Mouse (Mus musculus) hindlimb bud, embryonic 11.5 days (tissue): ENCODE data around the gene Efna5.
A peak's percentile ranks its signal among the peaks of the same experiment; 100 is the strongest.

Experiments used
- DNase-seq: peaks from one replicate; pipeline ENCODE4 v3.0.0-alpha.2; 2012; ENCODE audit warnings: low read depth, low spot score; ENCODE audit errors: extremely low spot score

Efna5 gene

DNA sequence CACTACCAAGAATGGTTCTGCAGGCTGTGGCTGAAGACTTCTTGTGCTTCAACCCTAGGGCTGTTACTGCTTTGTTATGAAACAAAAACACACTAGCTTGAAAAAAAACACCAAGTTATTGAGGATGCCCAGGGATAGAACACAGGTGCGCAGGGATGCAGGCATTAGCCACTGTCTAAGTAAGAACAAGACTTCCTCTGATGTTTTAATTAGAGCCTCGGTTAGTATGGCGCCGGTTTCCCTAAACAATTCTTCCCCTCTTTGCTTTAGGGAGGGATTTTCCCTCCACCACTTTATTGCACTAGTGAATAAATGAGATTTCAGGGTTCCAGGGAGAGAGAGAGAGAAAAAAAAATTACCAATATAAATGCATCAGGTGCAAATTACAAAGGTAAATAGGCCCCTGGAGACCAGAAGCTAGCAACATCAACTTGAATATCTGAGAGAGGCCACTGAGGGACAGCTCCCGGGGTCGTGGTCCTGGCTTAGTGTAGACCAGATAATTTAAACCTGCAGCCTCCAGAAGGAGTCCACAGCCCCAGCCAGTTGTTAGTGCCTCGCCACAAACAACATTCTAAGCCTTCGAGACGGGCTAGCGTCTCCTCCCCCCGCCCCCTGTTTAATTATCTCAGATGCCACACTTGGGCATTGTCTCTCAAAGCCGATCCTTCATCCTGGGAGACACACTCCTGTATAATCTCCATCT lies 163.5 kb downstream of the Efna5 start:
- DNase-seq = no peak

DNA sequence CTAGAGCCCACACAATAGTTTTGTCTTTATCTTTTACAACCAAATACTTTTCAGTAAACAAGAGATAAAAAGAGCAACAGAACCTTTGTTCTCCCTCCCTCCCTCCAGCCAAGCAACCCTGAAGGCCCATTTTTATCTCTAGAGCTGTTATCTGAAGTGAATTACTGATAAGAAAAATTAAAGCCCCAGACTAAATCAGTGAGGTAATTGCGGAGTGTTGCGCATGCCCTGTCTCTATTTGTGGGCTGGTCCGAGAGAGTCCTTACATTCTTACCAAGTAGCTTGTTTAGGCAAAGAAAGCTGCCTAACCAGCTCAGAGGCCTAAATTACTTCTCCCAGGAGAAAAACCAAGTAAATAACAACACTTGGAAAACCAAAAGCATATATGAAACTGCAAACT lies 167.7 kb downstream of the Efna5 start:
- no peak for DNase-seq

DNA sequence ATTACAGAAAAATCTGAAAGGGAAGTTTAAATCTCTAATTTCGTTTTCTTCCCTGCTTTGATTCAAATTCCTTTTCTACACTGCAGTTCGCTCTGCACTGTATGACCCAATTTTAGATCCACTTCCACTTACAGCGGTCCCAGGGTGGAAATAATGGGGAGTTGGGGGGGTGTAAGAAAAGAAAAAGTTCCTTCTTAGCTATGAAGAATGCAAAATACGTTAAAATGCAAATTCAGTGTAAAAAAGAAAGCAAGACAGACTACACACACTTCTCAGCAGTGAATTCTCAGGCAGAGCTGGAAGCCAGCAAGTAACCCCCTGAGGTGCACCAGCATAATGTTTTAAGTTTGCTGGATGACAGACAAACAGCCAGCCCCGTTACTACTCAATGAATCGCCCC lies 174.7 kb downstream of the Efna5 start:
- DNase-seq = no peak

DNA sequence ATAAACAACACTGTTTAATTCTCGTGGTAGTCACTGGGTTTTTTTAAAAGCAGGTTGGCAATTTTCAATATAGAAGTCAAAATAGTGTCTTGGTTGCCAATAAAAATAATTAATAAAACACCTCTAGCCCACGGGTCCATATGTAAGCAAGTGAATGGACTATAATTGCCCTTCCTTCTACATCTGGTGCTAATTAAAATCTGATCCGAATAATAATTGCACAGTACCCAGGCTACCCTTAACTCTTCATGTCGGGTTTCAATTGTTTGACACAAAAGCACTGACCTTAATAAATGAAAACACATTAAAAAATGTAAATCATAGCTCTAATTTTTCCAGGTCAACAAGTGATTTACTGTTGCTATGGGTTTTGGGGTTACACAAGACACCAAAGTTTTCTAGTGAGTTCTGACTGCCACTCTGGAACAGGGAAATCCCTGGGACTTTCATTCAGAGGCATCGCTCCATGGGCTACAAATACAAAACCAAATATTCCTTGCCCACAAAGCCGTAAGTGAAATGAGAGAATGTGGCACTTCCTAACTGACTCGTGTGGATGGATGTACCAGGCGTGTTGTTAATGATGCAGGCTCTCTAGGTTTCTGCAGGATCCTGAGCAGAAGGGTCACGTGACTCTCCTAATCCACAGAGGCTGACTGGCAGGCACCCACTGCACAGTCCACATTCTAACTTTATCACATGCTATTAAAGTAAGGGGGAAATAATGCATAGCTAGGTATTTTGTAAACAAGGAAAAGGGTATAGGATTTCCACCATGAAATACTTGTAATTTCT lies 178.9 kb downstream of the Efna5 start:
- peak; percentile 68 for DNase-seq

DNA sequence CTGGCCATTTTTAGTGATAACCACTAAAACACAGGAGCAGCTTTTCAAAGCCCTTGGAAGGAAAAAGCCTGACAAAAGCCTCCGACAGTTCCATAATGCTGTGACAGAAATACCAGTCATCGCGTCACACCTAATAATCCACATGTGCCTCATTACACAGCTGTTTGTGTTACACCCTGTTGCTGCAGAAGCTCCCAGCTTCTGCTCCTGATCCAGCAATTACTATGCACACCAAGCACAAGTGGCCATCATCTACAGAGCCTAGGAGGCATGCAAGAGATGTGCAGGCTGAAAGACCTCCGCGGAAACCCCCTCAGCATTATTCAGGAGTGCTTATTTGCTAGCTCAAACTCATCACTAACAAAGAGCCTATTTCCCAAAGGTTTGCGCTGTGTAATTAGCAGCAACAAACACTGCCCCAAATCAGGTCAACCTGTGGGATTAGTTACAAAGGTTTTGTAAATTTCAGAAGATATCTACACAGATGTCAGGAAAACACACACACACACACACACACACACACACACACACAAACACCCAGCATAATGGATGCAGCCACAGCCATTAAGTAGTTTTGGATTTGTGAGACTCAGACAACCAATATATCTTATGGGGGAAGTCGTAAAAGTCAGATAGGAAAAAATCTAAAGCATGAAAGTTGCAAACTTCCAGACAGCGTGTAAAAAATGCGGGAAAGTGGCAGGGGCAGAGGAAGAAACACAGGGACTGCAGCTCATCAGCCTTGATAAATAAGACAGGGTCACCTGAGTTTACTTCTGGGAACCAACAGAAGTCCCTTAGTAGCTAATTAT lies 180.1 kb downstream of the Efna5 start:
- DNase-seq = peak; percentile 82

DNA sequence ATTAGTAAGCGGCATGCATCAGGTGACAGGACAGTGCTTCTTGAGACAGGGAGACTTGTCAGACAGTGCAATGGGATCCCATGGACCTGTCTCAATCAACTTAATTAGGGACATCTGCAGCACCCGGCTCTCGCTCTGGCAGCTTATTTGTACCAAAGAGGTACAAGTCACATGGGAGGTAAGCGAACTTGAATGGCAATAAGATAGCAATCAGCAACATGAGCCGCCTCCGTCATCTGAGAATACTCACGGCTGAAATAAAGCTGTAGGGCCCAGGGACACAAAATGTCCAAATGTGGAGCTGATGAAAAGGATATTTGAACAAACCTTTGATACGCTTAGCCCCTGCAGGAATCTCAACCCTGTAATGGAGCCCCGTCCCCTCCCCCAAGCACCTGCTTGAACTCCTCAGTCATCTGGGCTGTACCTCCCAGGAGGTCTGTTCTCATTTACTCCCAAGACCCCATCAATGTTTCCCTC lies 186.1 kb downstream of the Efna5 start:
- no peak for DNase-seq

DNA sequence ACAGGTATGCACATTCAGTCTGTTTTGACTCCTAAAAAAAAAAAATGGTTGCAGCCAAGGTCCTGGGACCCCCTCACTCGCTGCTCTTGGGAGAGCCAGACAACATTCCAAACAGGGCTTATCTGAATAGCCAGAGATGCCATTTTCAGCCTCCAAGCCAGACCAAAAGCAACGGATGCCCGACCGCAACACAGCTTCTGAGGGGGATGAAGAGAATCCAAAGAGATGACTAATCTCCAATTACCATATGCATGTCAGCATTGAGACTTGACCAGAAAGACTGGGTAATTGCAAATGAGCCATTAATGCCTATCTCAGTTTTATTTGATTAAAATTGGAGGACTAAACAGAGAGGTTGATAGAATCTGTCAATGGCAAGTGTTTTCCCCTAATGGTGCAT lies 188.9 kb downstream of the Efna5 start:
- DNase-seq = no peak

DNA sequence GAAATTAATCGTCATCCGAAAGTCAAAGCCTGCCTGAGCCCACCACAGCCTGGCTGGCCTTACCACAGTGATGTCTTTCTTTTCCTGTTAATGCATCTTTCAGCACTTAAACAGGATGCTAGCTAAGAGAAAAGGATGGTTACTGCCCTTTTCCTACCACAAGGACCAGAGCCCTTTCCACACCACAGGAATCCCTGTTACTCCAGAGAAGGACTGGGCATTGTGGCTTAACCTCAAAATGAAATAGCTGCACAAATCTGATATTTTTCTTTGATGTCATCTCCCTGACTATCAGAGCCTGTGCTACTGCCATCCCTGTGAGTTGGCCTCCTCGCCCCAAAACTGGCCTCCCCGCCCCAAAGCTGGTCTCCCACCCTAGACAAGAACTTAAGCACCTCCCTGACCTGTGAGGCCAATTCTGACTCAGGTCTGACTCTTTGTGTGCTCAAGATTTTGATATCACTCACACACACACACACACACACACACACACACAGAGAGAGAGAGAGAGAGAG lies 189.9 kb downstream of the Efna5 start:
- DNase-seq = no peak

DNA sequence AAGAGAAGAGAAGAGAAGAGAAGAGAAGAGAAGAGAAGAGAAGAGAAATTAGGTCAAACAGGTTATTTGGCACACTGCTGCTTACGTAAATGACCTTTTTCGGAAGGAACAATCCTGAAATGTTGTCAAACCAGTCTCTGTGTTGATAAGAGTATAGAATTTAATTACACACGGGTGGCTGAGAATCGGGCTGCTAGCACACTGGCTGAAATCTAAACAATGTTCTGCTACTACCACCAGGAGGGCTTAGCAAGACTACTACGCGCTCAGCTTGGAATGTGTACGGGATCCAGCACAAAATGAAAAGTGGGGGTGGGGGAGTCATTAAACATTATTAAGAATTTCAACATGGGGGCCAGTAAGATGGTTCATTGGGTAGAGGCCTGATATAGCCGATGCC lies 190.9 kb downstream of the Efna5 start:
- no peak for DNase-seq

DNA sequence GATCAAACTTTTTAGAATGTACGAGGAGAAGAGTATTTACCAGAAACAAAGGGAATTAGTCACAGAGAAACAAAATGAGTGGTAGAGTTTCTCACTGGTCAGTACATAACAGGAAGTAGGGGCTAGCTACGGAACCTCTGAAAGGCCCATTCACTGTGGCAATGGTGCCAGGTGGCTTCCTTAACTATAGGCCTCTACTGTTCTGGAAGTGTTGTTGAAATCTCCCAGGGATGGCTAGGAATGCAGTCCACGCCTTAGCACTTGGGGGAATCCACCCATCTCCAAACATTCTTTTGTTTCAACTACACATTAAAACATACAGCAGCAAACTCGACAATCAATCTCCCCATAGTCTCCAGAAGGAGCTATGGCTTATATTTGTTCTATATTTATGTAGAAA lies 191.5 kb downstream of the Efna5 start:
- DNase-seq = no peak

DNA sequence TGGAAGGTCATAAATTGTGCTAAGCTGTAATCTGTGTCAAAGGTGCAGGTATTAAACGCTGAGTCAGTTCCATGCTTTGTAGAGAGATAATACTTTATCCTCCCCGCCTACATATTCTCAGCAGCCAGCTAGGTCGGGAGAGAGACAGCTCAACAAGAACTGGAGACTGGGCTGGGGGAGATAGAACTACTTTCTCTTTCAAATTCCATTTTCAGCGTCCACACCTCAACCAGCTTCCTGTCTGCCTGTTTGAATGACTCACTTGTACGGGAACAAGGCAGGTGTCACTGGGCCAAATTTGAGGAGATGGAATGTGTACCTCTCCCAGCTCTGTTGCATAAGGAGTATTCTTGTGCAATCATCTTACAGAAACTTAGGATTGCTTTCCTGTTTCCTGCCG lies 193.7 kb downstream of the Efna5 start:
- no peak for DNase-seq

DNA sequence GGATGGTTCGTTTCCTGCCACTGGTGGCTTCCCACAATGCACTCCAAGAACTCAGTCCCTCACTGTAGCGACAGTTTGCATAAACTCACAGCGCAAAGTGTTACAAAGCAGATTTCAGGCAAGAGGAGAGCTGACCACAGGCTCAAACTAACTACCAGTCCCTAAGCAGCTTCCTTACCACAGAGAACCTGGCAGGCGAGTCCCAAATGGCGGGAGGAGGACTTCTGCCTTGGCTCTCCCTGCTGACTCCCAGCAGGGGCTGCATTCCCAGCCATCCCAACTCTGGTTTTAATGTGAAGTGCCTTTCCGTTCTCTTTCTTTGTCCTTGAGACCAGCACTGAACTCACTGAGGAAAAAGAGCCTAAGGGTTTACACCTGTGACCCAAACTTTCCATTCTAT lies 195.9 kb downstream of the Efna5 start:
- no peak for DNase-seq

DNA sequence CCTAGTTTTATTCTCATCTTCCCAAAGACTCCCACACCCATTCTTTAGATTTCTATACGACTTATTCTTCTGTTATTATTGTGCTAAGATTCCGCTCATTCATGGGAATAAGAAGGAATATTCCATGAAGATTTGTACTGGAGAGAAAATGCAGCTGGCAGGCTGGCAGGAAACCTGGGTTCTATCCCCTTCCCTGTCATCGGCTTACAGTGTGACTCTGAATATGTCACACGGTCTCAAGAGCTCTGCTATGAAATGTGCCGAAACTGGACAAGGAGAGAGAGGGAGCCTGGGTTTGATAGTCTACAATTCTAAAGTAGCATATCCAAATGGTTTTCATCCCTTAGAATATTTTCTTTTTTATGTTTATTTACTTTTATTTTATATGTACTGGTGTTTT lies 198.0 kb downstream of the Efna5 start:
- no peak for DNase-seq

DNA sequence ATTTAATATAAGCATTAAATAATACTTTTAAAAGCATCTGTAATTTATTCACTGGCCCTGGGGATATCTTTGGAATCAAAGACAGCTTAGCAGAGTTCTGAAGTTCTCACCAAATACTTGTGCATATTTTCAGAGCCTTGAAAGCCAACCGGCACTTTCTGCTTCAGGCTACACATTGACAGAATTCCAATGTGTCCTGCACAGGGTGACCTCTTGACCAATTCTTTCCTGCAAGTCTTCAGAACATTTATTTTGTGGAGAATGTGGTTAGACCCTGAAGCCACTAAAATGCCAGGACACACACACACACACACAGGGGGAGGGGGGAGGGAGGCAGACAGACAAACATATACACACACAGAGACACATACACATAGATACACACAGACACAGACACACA lies 199.4 kb downstream of the Efna5 start:
- no peak for DNase-seq

DNA sequence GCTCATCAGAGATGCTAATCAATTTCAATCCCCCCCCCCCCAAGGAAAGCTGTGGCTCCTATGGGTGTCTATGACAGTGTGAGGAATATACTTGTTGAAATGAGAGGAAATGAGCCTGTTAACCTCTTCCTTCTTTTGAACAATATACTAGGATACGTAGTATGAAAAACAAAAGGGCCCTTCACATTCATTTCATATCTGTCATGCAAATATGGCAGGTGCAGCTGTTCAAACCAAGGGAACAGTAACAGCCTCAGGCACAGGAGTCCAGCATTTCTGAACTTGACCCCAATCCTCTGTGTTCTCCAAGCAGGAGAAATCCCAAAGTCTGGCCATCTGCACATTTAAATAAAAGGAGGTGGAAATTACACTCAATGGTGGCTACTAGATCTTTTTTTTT lies 200.4 kb downstream of the Efna5 start:
- DNase-seq = no peak

DNA sequence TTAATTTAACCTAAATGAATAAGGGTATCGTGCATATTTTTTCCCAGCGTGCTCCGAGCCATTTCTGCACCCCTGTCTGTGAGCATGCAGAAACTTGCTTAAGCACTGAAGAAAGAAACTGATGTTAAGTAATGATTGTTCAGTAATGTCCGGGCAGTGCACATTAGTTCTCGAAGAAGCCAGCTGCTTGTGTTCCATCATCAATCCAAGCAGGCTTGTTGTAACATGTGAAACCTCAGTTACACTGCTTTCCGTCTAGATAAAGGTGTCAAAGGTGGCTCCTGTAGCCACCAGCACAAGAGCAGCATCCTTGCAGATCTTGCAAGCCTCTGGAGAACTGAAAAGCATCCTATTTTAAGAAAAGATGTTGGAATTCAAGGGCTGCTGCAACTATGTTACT lies 204.3 kb downstream of the Efna5 start:
- DNase-seq = no peak

DNA sequence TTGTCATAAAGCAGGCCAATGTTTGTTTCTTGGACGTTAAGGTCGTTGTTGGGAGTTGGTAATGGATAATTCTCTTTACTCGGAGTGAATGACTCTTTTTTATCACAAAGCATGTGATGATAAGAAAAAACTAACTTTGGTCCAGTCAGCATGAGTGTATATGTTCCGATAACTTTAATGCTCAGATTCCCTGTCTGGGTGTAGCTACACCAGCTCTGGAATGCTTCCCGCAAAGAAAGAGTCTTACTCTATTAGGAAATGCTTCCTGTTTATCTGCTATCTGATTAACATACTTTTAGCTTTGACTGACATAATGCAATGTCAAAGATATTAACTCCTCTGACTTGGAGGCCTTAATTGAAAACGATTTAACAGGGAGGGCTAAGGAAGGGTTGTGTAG lies 204.7 kb downstream of the Efna5 start:
- no peak for DNase-seq

DNA sequence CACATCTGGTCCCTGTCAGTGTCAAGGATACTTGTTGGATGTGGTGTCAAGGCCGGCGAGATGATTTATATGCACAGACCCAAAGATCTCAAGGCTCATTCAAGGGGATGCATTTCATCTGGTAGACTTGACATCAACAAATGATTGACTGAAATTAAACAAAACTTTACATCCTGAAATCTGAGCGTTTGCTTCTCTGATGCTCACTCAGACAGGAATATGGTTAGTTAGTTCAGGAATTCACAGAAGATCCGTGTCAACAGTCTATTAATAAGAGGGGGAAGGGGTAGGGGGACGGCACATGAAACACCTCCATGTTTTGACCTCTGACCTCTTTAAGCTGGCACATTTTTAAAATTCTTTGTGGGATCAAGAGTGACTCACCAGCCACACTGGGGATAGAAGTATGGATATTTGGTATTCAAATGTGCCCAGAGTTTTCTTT lies 205.3 kb downstream of the Efna5 start:
- DNase-seq = peak; percentile 39

DNA sequence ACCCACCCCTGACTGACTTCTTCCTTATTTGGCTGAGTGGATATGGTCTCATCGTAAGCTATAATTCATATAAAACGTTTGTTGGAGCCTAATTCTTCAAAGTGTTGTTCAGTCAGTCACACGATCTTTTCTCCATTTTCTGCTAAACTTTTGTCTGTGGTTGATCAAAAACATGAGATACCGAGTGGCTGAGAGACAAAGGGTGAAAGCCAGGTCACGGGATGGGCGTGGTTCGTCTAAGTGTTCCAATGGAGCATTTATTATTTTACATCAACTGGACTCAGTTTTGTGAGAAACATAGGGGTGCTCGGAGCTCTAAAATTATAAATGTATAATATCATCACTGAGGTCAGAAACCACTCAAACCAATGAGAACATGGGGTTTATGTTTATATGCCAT lies 209.0 kb downstream of the Efna5 start:
- DNase-seq = no peak

DNA sequence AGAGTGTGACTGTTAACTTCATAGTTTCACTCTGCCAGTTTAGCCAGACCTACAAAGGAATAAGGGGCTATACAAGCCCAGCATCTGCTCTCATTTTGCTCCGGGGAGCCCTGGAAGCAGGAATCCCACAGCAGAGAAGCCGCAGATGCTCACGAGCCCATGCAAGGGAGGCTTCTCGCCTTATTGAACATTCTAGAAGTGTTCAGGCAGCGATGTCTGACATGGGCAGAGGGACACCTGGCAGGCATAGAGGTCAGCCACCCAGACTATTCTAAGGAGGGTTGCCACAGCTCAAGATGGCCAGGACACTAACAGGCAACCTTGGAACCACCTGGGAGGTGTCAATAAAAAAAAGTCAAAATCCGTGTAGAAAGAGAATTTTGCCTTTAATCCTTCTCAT lies 214.4 kb downstream of the Efna5 start:
- DNase-seq = no peak

DNA sequence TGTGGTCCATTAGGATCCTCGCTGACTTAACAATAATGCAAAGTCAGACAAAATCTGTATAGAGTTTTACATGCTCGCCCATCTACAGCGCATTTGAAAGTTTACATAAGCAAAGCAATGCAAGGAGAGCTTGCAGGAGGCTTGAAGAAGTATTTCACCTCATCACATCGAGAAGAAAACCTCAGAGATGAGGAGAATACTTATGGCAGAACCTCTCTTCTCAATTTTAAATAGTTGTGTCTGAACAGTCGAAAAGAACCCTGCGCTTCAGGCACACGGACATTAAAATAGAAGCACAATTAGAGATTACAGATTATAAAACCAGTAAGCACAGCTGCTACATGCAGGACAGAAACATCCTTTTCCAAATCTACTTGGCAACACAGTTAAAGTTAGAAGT lies 215.3 kb downstream of the Efna5 start:
- no peak for DNase-seq
